Mouse (Mus musculus) heart, postnatal 0 days (tissue): ENCODE results near the gene Clip3.

Source experiments
- CTCF ChIP-seq: IDR thresholded peaks from 2 replicates; pipeline ENCODE4 v1.5.1; 2016; ENCODE audit warnings: antibody characterized with exemption, control low read depth, low read depth
- EP300 ChIP-seq: IDR thresholded peaks from 2 replicates; pipeline ENCODE4 v1.6.1; 2016; ENCODE audit warnings: antibody characterized with exemption, low read depth

DNA sequence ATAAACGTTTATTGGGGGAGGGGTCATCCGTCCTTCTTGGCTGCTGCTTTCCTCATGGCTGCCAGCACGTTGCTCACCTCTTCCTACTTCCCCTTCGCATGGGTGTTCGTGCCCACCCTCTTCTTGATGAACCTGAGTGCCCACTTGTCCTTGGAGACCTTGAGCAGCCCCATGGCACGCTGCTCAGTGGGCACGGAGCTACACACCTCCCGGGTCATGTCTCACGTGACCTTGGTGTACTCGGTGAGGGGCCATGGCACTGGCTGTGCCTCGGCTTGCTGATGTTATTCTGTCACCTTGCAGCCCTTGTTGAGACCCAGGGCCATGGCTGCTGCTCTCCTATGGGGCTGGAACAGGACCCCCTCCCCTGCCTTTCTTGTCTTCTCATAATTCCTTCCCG, 18.6 kb downstream of the Clip3 start:
- TF ChIP-seq EP300 (no peak), CTCF (no peak)
